Mouse (Mus musculus): ENCODE measurements around the gene Hpcal1.

DNA sequence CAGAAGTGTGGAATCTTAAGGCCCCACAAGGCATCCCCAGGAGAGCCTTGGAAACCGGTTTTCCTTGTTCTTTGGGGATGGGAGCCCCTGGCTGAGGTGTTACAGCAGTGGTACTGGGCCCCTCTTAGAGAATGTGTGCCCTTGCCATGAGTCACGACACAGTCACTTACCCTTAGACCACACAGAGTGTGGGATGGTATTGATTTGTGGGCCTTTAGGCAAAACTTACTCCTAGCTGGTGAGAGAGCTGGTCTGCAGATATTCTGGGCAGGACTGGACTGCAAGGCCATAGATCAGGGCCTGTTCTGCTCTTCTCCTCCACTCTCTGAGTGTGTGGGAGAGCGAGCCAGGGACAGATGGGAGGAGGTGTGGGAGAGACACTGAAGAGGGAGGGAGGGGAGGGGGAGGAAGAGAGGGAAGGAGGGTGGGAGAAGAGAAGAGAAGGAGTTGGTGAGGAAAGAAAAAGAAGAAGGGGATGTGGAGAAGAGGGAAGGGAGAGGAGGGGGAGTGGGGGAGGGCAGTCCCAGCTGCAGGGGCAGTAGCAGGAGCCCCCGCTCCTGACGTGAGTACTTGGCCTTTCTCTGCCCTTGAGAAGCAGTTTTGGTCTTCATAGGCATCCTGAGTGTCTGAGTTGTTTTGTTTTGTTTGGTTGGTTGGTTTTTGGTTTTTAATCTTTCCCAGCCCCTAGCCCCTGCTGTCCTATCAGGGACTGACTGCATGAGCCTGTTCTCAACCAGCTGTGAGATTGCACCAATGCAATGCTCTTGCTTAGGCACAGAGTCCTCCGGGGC is 42.7 kb downstream of the Hpcal1 start:
- TF ChIP-seq HCFC1 (IDR thresholded peaks at IDR 0.05; ENCODE audit: borderline replicate concordance, insufficient read depth, low read length) (no peak), MAFK (IDR thresholded peaks at IDR 0.05; ENCODE audit: insufficient read depth, low read depth, low read length) (no peak), ZC3H11A (IDR thresholded peaks at IDR 0.05; ENCODE audit: borderline replicate concordance, low read depth, low read length) (no peak), ZNF384 (IDR thresholded peaks at IDR 0.05; ENCODE audit: low read depth, low read length) (no peak)

Measured in ES-E14 (cell line).